Mouse (Mus musculus) limb, embryonic 11.5 days (tissue): ENCODE results near the gene Ykt6. TPM values are rescaled to one million over a fixed set of nuclear protein-coding genes. Genes with fewer than 3 reads are reported as not detected.

Experiments
- ATAC-seq: fragments of 200-750 bp; cut with Nextera tagmentation; 2 replicates; pipeline ENCODE4 v1.8.0; 2017; ENCODE audit warnings: low read depth; ENCODE audit not compliant: insufficient number of reproducible peaks, low FRiP score, low TSS enrichment
- DNase-seq: peaks from one replicate; pipeline ENCODE4 v3.0.0-alpha.2; 2015; ENCODE audit warnings: low spot score
- H3K27ac ChIP-seq: fragments of 300-500 bp; sonication (generic); replicated peaks from 2 replicates; pipeline ENCODE4 v1.5.1; 2014; ENCODE audit warnings: low read depth, mild to moderate bottlenecking, low read length
- H3K27me3 ChIP-seq: fragments of 300-500 bp; sonication (generic); 2 replicates; pipeline ENCODE4 v1.6.1; 2014; ENCODE audit warnings: mild to moderate bottlenecking, low read length, mixed read lengths; ENCODE audit not compliant: control insufficient read depth, insufficient read depth
- H3K36me3 ChIP-seq: fragments of 300-500 bp; sonication (generic); 2 replicates; pipeline ENCODE4 v1.6.1; 2014; ENCODE audit warnings: mild to moderate bottlenecking, low read length, moderate library complexity, mixed read lengths; ENCODE audit not compliant: control insufficient read depth, insufficient read depth
- H3K4me1 ChIP-seq: fragments of 300-500 bp; sonication (generic); 2 replicates; pipeline ENCODE4 v1.6.1; 2014; ENCODE audit warnings: low read length, mixed read lengths; ENCODE audit not compliant: control insufficient read depth, insufficient read depth
- H3K4me2 ChIP-seq: fragments of 300-500 bp; sonication (generic); 2 replicates; pipeline ENCODE4 v1.6.1; 2014; ENCODE audit warnings: low read depth, mild to moderate bottlenecking, moderate library complexity; ENCODE audit not compliant: severe bottlenecking
- H3K4me3 ChIP-seq: fragments of 300-500 bp; sonication (generic); 2 replicates; pipeline ENCODE4 v1.5.1; 2014; ENCODE audit warnings: low read depth, low read length
- H3K9ac ChIP-seq: fragments of 300-500 bp; sonication (generic); 2 replicates; pipeline ENCODE4 v1.6.1; 2014; ENCODE audit warnings: mild to moderate bottlenecking, low read length
- H3K9me3 ChIP-seq: fragments of 300-500 bp; sonication (generic); 2 replicates; pipeline ENCODE4 v1.6.1; 2016; ENCODE audit warnings: low read length; ENCODE audit not compliant: control insufficient read depth
- WGBS: fragments of 180-500 bp; shearing (Covaris S2); extraction: QIAGEN DNeasy Blood & Tissue Kit; methylation state at CpG from one replicate; pipeline ENCODE4 v1.1.7; 2014; 5-methylcytosine and 5-hydroxymethylcytosine counted together
- polyA plus RNA-seq: library from polyadenylated mRNA; unstranded; fragments of >200 nt; fragmentation: Nextera tagmentation; extraction: Ambion mirVana; gene quantifications from 2 replicates; pipeline ENCODE4 v1.2.1, GENCODE M21; 2014

Gene Ykt6
- polyA plus RNA-seq, 1 experiment from 2014 or later: 29.0 TPM

GRCm38 (mm10) chr11:5953130-5953765, 2.2 kb upstream of the Ykt6 start:
- DNase-seq: peak; percentile 59
- no peak overlapping the region for H3K4me2 ChIP-seq
- no peaks in the 10 kb centered on the region for H3K36me3 ChIP-seq
- H3K9ac ChIP-seq: no peak overlapping the region
- no peak overlapping the region for H3K27ac ChIP-seq
- WGBS: 33% methylated on average over 8 of the region's 8 CpGs
- no peaks in the 10 kb centered on the region for H3K27me3 ChIP-seq
- H3K4me3 ChIP-seq: no peak overlapping the region
- H3K9me3 ChIP-seq: no peaks in the 10 kb centered on the region
- ATAC-seq: no peak
- H3K4me1 ChIP-seq: peaks cover 22% of the 10 kb centered on the region

GRCm38 (mm10) chr11:5954435-5954834, 1.1 kb upstream of the Ykt6 start:
- H3K27ac ChIP-seq: no peak overlapping the region
- WGBS: 82% methylated on average over 5 of the region's 5 CpGs
- H3K27me3 ChIP-seq: no peaks in the 10 kb centered on the region
- no peak overlapping the region for H3K9ac ChIP-seq
- H3K4me2 ChIP-seq: no peak overlapping the region
- no peaks in the 10 kb centered on the region for H3K36me3 ChIP-seq
- H3K4me1 ChIP-seq: peaks cover 10% of the 10 kb centered on the region
- H3K9me3 ChIP-seq: no peaks in the 10 kb centered on the region
- H3K4me3 ChIP-seq: no peak overlapping the region
- ATAC-seq (no peak), DNase-seq (no peak)

GRCm38 (mm10) chr11:5954965-5955504, 458 bp upstream of the Ykt6 start:
- peak overlapping the region; percentile 83 for H3K27ac ChIP-seq
- peak overlapping the region; percentile 89 for H3K9ac ChIP-seq
- peak; percentile 70 for DNase-seq
- H3K36me3 ChIP-seq: no peaks in the 10 kb centered on the region
- H3K4me1 ChIP-seq: peaks cover 9% of the 10 kb centered on the region
- H3K27me3 ChIP-seq: no peaks in the 10 kb centered on the region
- no peaks in the 10 kb centered on the region for H3K9me3 ChIP-seq
- peak overlapping the region; percentile 77 for H3K4me2 ChIP-seq
- WGBS: 5% methylated on average over 7 of the region's 7 CpGs
- H3K4me3 ChIP-seq: peak overlapping the region; percentile 98
- ATAC-seq: peak; percentile 78; the same call in 1 of the 2 replicates

- DNase-seq (no peak), ATAC-seq (no peak)
- Histone ChIP-seq H3K9ac (no peak overlapping the region), H3K27me3 (no peaks in the 10 kb centered on the region), H3K4me3 (no peak overlapping the region), H3K27ac (no peak overlapping the region), H3K36me3 (peaks cover 25% of the 10 kb centered on the region), H3K4me2 (no peak overlapping the region), H3K4me1 (peaks cover 9% of the 10 kb centered on the region), H3K9me3 (no peaks in the 10 kb centered on the region)
- WGBS: 86% methylated on average over 2 of the region's 2 CpGs
Measured at GRCm38 (mm10) chr11:5960051-5960450, 4.6 kb downstream of the Ykt6 start.

- H3K36me3 ChIP-seq: peaks cover 34% of the 10 kb centered on the region
- H3K4me2 ChIP-seq: no peak overlapping the region
- ATAC-seq: no peak
- H3K4me1 ChIP-seq: no peaks in the 10 kb centered on the region
- no peak overlapping the region for H3K27ac ChIP-seq
- no peaks in the 10 kb centered on the region for H3K9me3 ChIP-seq
- H3K27me3 ChIP-seq: no peaks in the 10 kb centered on the region
- no peak overlapping the region for H3K9ac ChIP-seq
- DNase-seq: no peak
- no peak overlapping the region for H3K4me3 ChIP-seq
- 89% methylated on average over 11 of the region's 11 CpGs for WGBS
Measured at GRCm38 (mm10) chr11:5965865-5966264, 10.4 kb downstream of the Ykt6 start.

- Histone ChIP-seq H3K4me2 (no peak overlapping the region), H3K4me3 (no peak overlapping the region), H3K36me3 (peaks cover 27% of the 10 kb centered on the region), H3K9ac (no peak overlapping the region), H3K9me3 (no peaks in the 10 kb centered on the region), H3K27me3 (no peaks in the 10 kb centered on the region), H3K27ac (no peak overlapping the region), H3K4me1 (peaks cover 3% of the 10 kb centered on the region; the same call in 1 of the 2 replicates)
- DNase-seq (no peak), ATAC-seq (no peak)
- 92% methylated on average over 3 of the region's 3 CpGs for WGBS
Measured at GRCm38 (mm10) chr11:5966751-5967150, 11.3 kb downstream of the Ykt6 start.

GRCm38 (mm10) chr11:5968223-5968622, 12.7 kb downstream of the Ykt6 start:
- Histone ChIP-seq H3K27me3 (no peaks in the 10 kb centered on the region), H3K27ac (no peak overlapping the region), H3K4me1 (peaks cover 9% of the 10 kb centered on the region), H3K36me3 (peaks cover 21% of the 10 kb centered on the region; the same call in 1 of the 2 replicates), H3K9me3 (no peaks in the 10 kb centered on the region), H3K4me2 (no peak overlapping the region), H3K4me3 (no peak overlapping the region), H3K9ac (no peak overlapping the region)
- 71% methylated on average over 6 of the region's 6 CpGs for WGBS
- DNase-seq: no peak
- ATAC-seq: no peak

GRCm38 (mm10) chr11:5971202-5971601, 15.7 kb downstream of the Ykt6 start:
- H3K27ac ChIP-seq: no peak overlapping the region
- H3K36me3 ChIP-seq: 0 out of 2 replicates have a peak, but pooled peaks cover 5% of the 10 kb centered on the region
- no peak overlapping the region for H3K4me3 ChIP-seq
- 41% methylated on average over 7 of the region's 7 CpGs for WGBS
- H3K9ac ChIP-seq: no peak overlapping the region
- peak; percentile 45 for DNase-seq
- no peak overlapping the region for H3K4me2 ChIP-seq
- ATAC-seq: no peak
- H3K27me3 ChIP-seq: no peaks in the 10 kb centered on the region
- H3K9me3 ChIP-seq: no peaks in the 10 kb centered on the region
- peaks cover 11% of the 10 kb centered on the region for H3K4me1 ChIP-seq
